Mouse (Mus musculus) myocyte (in vitro differentiated cells): Measurements from ENCODE around the gene Gm11172. TPM values are rescaled to one million over a fixed set of nuclear protein-coding genes. Genes with fewer than 3 reads are reported as not detected.
"Not testable (repeated sequence)": the region's sequence is repeated elsewhere in the genome, so short reads cannot be mapped to it uniquely, and the experiment has no call there.

Experiments used
- H3K27me3 ChIP-seq: one replicate; pipeline ENCODE4 v1.6.1; 2011; ENCODE audit not compliant: control insufficient read depth, insufficient read depth, insufficient read length
- H3K36me3 ChIP-seq: one replicate; pipeline ENCODE4 v1.6.1; 2011; ENCODE audit not compliant: control insufficient read depth, insufficient read depth
- H3K4me2 ChIP-seq: one replicate; pipeline ENCODE4 v1.6.1; 2011; ENCODE audit warnings: low read depth, control low read depth
- H3K4me3 ChIP-seq: one replicate; pipeline ENCODE4 v1.5.1; 2011; ENCODE audit warnings: mild to moderate bottlenecking, control low read depth, moderate library complexity
- H3K79me2 ChIP-seq: one replicate; pipeline ENCODE4 v1.6.1; 2011; ENCODE audit not compliant: control insufficient read depth, insufficient read depth
- H3ac ChIP-seq: one replicate; pipeline ENCODE4 v1.6.1; 2011; ENCODE audit not compliant: control insufficient read depth, insufficient read length
- CEBPB ChIP-seq: IDR thresholded peaks from 2 replicates; pipeline ENCODE4 v1.6.1; 2011; ENCODE audit warnings: mild to moderate bottlenecking, moderate library complexity; ENCODE audit not compliant: poor library complexity, insufficient read depth, severe bottlenecking
- E2F4 ChIP-seq: IDR thresholded peaks from one replicate; pipeline ENCODE4 v1.6.1; 2011; ENCODE audit warnings: mild to moderate bottlenecking, control low read depth, moderate library complexity; ENCODE audit not compliant: insufficient read depth
- MAX ChIP-seq: IDR thresholded peaks from one replicate; pipeline ENCODE4 v1.6.1; 2011; ENCODE audit warnings: low read depth, mild to moderate bottlenecking, control low read depth
- MYOD1 ChIP-seq, 3 experiments: IDR thresholded peaks; one replicate each; pipeline ENCODE4 v1.6.1; 2011; ENCODE audit warnings: control low read depth in 2 of 3, low read depth in 2 of 3, mild to moderate bottlenecking in 2 of 3, moderate library complexity in 1 of 3; ENCODE audit not compliant: insufficient read length in 2 of 3, control insufficient read depth in 1 of 3
- MYOG ChIP-seq, 3 experiments: IDR thresholded peaks; one replicate each; pipeline ENCODE4 v1.6.1; 2011; ENCODE audit warnings: control low read depth in 2 of 3, low read depth in 2 of 3, mild to moderate bottlenecking in 2 of 3; ENCODE audit not compliant: insufficient read length in 2 of 3, control insufficient read depth in 1 of 3, insufficient read depth in 1 of 3
- POLR2A ChIP-seq: IDR thresholded peaks from one replicate; pipeline ENCODE4 v1.6.1; 2011; ENCODE audit warnings: low read depth, mild to moderate bottlenecking, control low read depth, moderate library complexity; ENCODE audit not compliant: insufficient read length
- POLR2AphosphoS2 ChIP-seq: IDR thresholded peaks from one replicate; pipeline ENCODE4 v1.6.1; 2011; ENCODE audit warnings: low read depth, control low read depth; ENCODE audit not compliant: insufficient read length
- REST ChIP-seq: IDR thresholded peaks from one replicate; pipeline ENCODE4 v1.6.1; 2011; ENCODE audit warnings: mild to moderate bottlenecking, control low read depth, moderate library complexity; ENCODE audit not compliant: insufficient read depth, insufficient read length
- SRF ChIP-seq: IDR thresholded peaks from one replicate; pipeline ENCODE4 v1.6.1; 2011; ENCODE audit warnings: low read depth; ENCODE audit not compliant: control insufficient read depth, insufficient read length
- TCF12 ChIP-seq: IDR thresholded peaks from one replicate; pipeline ENCODE4 v1.6.1; 2011; ENCODE audit warnings: mild to moderate bottlenecking, control low read depth; ENCODE audit not compliant: poor library complexity, insufficient read depth, severe bottlenecking
- TCF3 ChIP-seq: IDR thresholded peaks from one replicate; pipeline ENCODE4 v1.6.1; 2011; ENCODE audit warnings: low read depth, control low read depth; ENCODE audit not compliant: insufficient read length
- USF1 ChIP-seq: IDR thresholded peaks from one replicate; pipeline ENCODE4 v1.6.1; 2011; ENCODE audit warnings: low read depth, mild to moderate bottlenecking, control low read depth, moderate library complexity
- polyA plus RNA-seq: library from polyadenylated mRNA; unstranded; fragments of >200 nt; fragmentation: generic; extraction: Trizol; gene quantifications from one replicate; pipeline ENCODE4 v1.2.1, GENCODE M21; 2012; ENCODE audit warnings: missing spikeins

Gm11172 gene
- polyA plus RNA-seq, 1 experiment, result not detected

GRCm38 (mm10) chr16:10849965-10850861, 37.5 kb downstream of the Gm11172 start:
- H3K27me3 ChIP-seq, result no peaks in the 10 kb centered on the region
- no peaks in the 10 kb centered on the region for H3K36me3 ChIP-seq
- no peak overlapping the region for H3K4me2 ChIP-seq
- TF ChIP-seq CEBPB (no peak), MAX (no peak), TCF3 (no peak), POLR2AphosphoS2 (no peak), USF1 (no peak), REST (no peak), MYOG (IDR thresholded peaks at IDR 0.05; ENCODE audit: control insufficient read depth in 1 of 3, insufficient read depth in 1 of 3, insufficient read length in 2 of 3, low read depth in 2 of 3) (no peak), TCF12 (no peak), SRF (no peak), E2F4 (no peak), POLR2A (no peak), MYOD1 (IDR thresholded peaks at IDR 0.05; ENCODE audit: control insufficient read depth in 1 of 3, insufficient read length in 2 of 3, low read depth in 2 of 3) (no peak)
- H3K79me2 ChIP-seq, result no peaks in the 10 kb centered on the region
- H3K4me3 ChIP-seq, result no peak overlapping the region
- H3ac ChIP-seq, result no peak overlapping the region

DNA sequence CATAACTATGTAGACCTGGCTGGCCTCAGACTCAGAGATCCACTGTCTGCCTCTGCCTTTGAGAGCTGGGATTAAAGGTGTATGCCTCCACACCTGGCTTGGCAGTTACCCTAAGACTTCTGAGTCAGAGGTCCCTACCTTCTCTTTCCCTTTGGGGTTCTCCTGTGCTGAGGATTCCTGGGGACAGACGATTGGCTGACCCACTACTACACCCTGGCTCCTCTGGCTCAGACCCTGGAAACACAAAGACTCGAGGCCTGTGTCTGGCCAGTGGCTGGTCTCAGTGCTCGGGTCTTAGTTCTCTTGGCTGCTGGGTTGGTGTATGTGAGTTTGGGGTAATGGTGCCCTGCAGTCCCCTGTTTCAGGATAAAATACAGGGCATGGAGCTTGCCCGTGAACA, 38.2 kb downstream of the Gm11172 start:
- TF ChIP-seq MAX, result no peak
- no peak for TF ChIP-seq POLR2A
- TF ChIP-seq E2F4, result no peak
- TF ChIP-seq MYOD1 (IDR thresholded peaks at IDR 0.05; ENCODE audit: control insufficient read depth in 1 of 3, insufficient read length in 2 of 3, low read depth in 2 of 3), result no peak
- TF ChIP-seq MYOG (IDR thresholded peaks at IDR 0.05; ENCODE audit: control insufficient read depth in 1 of 3, insufficient read depth in 1 of 3, insufficient read length in 2 of 3, low read depth in 2 of 3), result no peak
- TF ChIP-seq REST, result no peak
- no peak for TF ChIP-seq TCF3
- no peak for TF ChIP-seq CEBPB
- no peak for TF ChIP-seq USF1
- no peak for TF ChIP-seq SRF
- no peak for TF ChIP-seq POLR2AphosphoS2
- TF ChIP-seq TCF12, result no peak
- Histone ChIP-seq H3ac (no peak overlapping the region), H3K27me3 (no peaks in the 10 kb centered on the region), H3K4me2 (no peak overlapping the region), H3K4me3 (no peak overlapping the region), H3K36me3 (no peaks in the 10 kb centered on the region), H3K79me2 (no peaks in the 10 kb centered on the region)

- H3K27me3 ChIP-seq, H3K36me3 ChIP-seq, H3ac ChIP-seq, H3K4me2 ChIP-seq, H3K79me2 ChIP-seq, H3K4me3 ChIP-seq: not testable (repeated sequence)
Measured at GRCm38 (mm10) chr16:10852216-10852615, 39.5 kb downstream of the Gm11172 start.

DNA sequence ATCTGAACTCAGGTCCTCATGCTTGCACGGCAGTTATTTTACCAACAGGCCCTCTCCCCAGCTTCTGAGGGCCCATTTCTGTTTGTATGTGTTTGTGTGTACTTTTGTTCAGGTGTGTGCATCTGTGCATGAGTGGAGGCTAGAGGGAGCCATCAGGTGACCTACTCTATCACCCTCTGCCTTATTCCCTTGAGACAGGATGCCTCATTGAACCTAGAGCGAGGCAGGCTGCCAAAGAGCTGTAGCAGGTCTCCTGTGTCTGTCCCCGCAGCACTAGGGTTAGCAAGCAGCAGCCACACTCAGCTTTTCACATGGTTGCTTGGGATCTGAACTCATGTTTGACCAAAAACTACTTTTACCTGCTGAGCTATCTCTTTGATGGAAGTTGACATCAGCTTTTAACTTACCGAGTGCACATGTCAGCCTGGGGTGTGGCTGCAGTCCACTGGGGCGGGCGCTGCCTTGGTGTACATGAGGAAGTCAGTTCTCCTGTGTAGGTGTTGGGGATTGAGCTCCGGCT, 47.1 kb downstream of the Gm11172 start:
- no peak overlapping the region for H3K4me2 ChIP-seq
- no peak overlapping the region for H3K4me3 ChIP-seq
- H3ac ChIP-seq, result no peak overlapping the region
- no peaks in the 10 kb centered on the region for H3K27me3 ChIP-seq
- TF ChIP-seq MYOD1 (IDR thresholded peaks at IDR 0.05; ENCODE audit: control insufficient read depth in 1 of 3, insufficient read length in 2 of 3, low read depth in 2 of 3) (no peak), TCF3 (no peak), REST (no peak), POLR2A (no peak), CEBPB (no peak), TCF12 (no peak), POLR2AphosphoS2 (no peak), MAX (no peak)
- no peaks in the 10 kb centered on the region for H3K36me3 ChIP-seq
- no peaks in the 10 kb centered on the region for H3K79me2 ChIP-seq

DNA sequence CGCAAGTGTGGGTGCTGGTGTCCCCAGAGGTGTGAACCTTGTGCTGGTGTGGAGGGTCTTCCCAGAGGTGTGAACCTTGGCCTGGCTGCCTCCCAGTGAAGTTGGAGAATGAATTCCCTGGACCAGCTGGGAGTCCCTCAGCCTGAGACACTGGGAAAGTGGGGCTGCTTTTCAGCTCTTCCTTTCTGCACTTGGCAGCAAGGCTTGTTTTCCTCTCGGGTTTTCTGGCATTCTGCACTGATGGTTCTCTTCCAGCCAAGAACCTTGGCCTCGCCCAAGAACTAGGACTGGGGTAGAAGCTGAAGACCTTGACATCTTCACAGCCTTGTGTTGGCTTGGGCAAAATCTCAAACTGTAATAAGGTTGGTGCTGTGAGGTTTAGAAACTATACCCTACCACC, 48.7 kb downstream of the Gm11172 start:
- Histone ChIP-seq H3K4me3 (no peak overlapping the region), H3ac (no peak overlapping the region), H3K27me3 (no peaks in the 10 kb centered on the region), H3K4me2 (no peak overlapping the region), H3K79me2 (no peaks in the 10 kb centered on the region), H3K36me3 (no peaks in the 10 kb centered on the region)
- TF ChIP-seq TCF12 (no peak), POLR2AphosphoS2 (no peak), CEBPB (no peak), MYOD1 (IDR thresholded peaks at IDR 0.05; ENCODE audit: control insufficient read depth in 1 of 3, insufficient read length in 2 of 3, low read depth in 2 of 3) (no peak), REST (no peak), MYOG (IDR thresholded peaks at IDR 0.05; ENCODE audit: control insufficient read depth in 1 of 3, insufficient read depth in 1 of 3, insufficient read length in 2 of 3, low read depth in 2 of 3) (no peak)

Other genes starting within 250 kb of the Gm11172 start
- 1.7 TPM for gene Socs1, start 27.4 kb upstream of the Gm11172 start, polyA plus RNA-seq
- 0.12 TPM for gene Tnp2, start 24.3 kb upstream of the Gm11172 start, polyA plus RNA-seq
- gene Prm3, start 22.0 kb upstream of the Gm11172 start, polyA plus RNA-seq, result not detected
- not detected for gene Prm2, start 16.8 kb upstream of the Gm11172 start, polyA plus RNA-seq
- gene Prm1, start 7.1 kb upstream of the Gm11172 start, polyA plus RNA-seq, result not detected
- 0.64 TPM for gene Rmi2, start 22.1 kb downstream of the Gm11172 start, polyA plus RNA-seq
- gene Snn, start 248.0 kb downstream of the Gm11172 start, polyA plus RNA-seq, result 31.0 TPM